Mouse (Mus musculus) stomach, postnatal 0 days (tissue): ENCODE data around the gene Jsrp1. TPM values are rescaled to one million over a fixed set of nuclear protein-coding genes. Genes with fewer than 3 reads are reported as not detected.

Experiments used
- ATAC-seq: fragments of 200-750 bp; cut with Nextera tagmentation; 2 replicates; pipeline ENCODE4 v1.8.0; 2017; ENCODE audit not compliant: low FRiP score, low TSS enrichment
- DNase-seq: peaks from one replicate; pipeline ENCODE4 v3.0.0-alpha.2; 2016; ENCODE audit warnings: low spot score
- H3K27ac ChIP-seq: fragments of 300-500 bp; sonication (generic); replicated peaks from 2 replicates; pipeline ENCODE4 v1.5.1; 2014; ENCODE audit warnings: mild to moderate bottlenecking, control low read depth
- H3K27me3 ChIP-seq: fragments of 300-500 bp; sonication (generic); 2 replicates; pipeline ENCODE4 v1.6.1; 2014; ENCODE audit warnings: low read length; ENCODE audit not compliant: control insufficient read depth, insufficient read depth
- H3K36me3 ChIP-seq: fragments of 300-500 bp; sonication (generic); 2 replicates; pipeline ENCODE4 v1.6.1; 2014; ENCODE audit warnings: low read length, mixed read lengths; ENCODE audit not compliant: control insufficient read depth, insufficient read depth
- H3K4me1 ChIP-seq: fragments of 300-500 bp; sonication (generic); replicated peaks from 2 replicates; pipeline ENCODE4 v1.6.1; 2014; ENCODE audit warnings: antibody characterized with exemption; ENCODE audit not compliant: control insufficient read depth, insufficient read depth
- H3K4me2 ChIP-seq: fragments of 300-500 bp; sonication (generic); replicated peaks from 2 replicates; pipeline ENCODE4 v1.6.1; 2014; ENCODE audit warnings: low read depth, mild to moderate bottlenecking, control low read depth, moderate library complexity
- H3K4me3 ChIP-seq: fragments of 300-500 bp; sonication (generic); 2 replicates; pipeline ENCODE4 v1.5.1; 2014; ENCODE audit warnings: low read depth, low read length, control low read depth
- H3K9ac ChIP-seq: fragments of 300-500 bp; sonication (generic); 2 replicates; pipeline ENCODE4 v1.6.1; 2014; ENCODE audit warnings: mild to moderate bottlenecking, low read length, control low read depth, mixed read lengths
- H3K9me3 ChIP-seq: fragments of 300-500 bp; sonication (generic); 2 replicates; pipeline ENCODE4 v1.6.1; 2016; ENCODE audit warnings: low read length; ENCODE audit not compliant: control insufficient read depth
- CTCF ChIP-seq: IDR thresholded peaks from 2 replicates; pipeline ENCODE4 v1.5.1; 2016; ENCODE audit warnings: antibody characterized with exemption, low read depth, mild to moderate bottlenecking, moderate library complexity
- EP300 ChIP-seq: optimal IDR thresholded peaks from 2 replicates; pipeline ENCODE3; 2016; ENCODE audit warnings: antibody characterized with exemption
- WGBS: fragments of 180-500 bp; shearing (Covaris S2); extraction: QIAGEN DNeasy Blood & Tissue Kit; methylation state at CpG from one replicate; pipeline ENCODE4 v1.1.7; 2014; 5-methylcytosine and 5-hydroxymethylcytosine counted together
- polyA plus RNA-seq: library from polyadenylated mRNA; unstranded; fragments of >200 nt; fragmentation: Nextera tagmentation; extraction: Ambion mirVana; gene quantifications from 2 replicates; pipeline ENCODE4 v1.2.1, GENCODE M21; 2015

The Jsrp1 gene
- polyA plus RNA-seq = 0.86 and 0.96 TPM in 2 replicates

DNA sequence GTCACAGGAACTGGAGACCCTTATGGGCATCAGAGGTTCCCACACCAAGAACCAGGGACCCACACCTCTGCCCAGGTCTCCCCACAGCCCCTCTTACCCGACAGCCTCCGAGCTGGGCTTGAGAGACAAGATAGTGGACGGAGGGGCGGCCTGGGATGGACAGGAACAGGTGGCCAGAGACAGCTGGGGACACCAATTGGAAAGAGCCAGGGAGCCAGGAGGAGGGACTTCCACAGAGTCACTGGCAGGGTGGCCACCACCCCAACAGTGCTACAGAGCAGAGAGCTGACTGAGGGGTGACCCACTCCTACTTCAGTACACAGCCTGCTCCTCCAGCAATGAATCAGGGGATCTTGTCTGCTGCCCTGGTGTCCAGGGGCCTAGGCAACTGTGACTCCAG is at the start of gene Jsrp1:
Jsrp1 (minus strand) TSS at position 133 of the 400 bp plus-strand sequence.
- ATAC-seq = no peak; the same call in 1 of the 2 replicates
- no peak within 1 kb of the TSS for H3K9ac ChIP-seq
- no peaks in the 10 kb centered on the region for H3K27me3 ChIP-seq
- no peaks in the 10 kb centered on the region for H3K9me3 ChIP-seq
- no peaks in the 10 kb centered on the region for H3K4me1 ChIP-seq
- no peak within 1 kb of the TSS for H3K4me2 ChIP-seq
- no peak within 1 kb of the TSS for H3K4me3 ChIP-seq
- H3K27ac ChIP-seq = no peak within 1 kb of the TSS
- no peak for DNase-seq
- 76% methylated on average over 4 of the region's 4 CpGs for WGBS
- TF ChIP-seq CTCF (no peak), EP300 (no peak)
- no peaks in the 10 kb centered on the region for H3K36me3 ChIP-seq

DNA sequence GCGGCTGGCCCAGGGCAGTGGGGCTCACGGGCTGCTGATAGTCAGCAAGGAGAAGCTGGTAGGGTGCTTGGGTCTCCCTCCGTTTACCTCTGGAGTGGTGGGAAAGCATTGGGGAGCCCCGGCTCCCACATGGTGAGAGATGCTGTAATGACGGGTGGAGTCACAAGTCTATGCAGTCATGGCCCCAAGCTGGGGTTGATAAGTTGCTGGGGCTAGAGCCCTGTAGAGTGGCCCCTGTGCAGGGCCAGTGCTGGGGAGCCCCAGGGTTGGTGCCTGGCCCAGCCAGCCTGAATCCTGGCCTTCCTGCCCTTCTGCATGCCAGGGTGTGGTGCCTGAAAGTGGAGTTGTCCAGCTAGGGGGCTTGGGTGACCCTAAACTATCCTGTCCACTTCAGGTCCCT is 49.0 kb upstream of the Jsrp1 start:
- Histone ChIP-seq H3K36me3 (peaks cover 16% of the 10 kb centered on the region), H3K9me3 (no peaks in the 10 kb centered on the region), H3K4me1 (no peaks in the 10 kb centered on the region), H3K27me3 (no peaks in the 10 kb centered on the region), H3K9ac (no peak overlapping the region), H3K27ac (no peak overlapping the region), H3K4me3 (no peak overlapping the region), H3K4me2 (no peak overlapping the region)
- no peak for DNase-seq
- 93% methylated on average over 5 of the region's 5 CpGs for whole genome bisulfite sequencing
- no peak for TF ChIP-seq EP300
- TF ChIP-seq CTCF = no peak
- ATAC-seq = no peak

DNA sequence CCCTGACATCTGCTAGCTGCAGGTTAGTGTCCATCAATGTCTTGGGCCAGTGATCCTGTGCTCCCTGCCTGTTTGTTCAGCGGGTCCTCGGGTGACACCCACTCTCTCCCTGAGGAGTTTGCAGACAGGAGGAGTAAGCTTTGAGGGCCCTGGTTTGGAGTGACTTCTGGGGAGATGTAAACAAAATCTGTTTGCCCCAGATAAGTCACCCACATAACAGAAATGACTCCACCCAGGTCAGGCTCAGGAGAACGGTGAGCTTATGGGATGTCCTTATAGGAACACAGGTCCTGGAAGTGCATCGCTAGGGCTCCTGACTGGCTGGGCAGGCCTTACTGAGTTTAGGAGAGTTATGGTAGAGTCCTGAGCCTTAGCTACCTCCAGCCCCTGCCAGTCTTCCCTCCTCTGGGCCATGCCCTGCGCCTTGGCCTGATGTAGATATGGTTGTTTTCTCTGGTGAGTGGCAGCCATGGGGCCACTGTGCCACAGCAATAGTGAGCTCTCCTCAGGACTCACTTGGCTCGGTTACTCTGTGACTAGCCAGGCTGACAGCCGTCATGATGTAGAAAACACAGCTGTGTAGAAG is 45.1 kb upstream of the Jsrp1 start:
- H3K27ac ChIP-seq = no peak overlapping the region
- H3K36me3 ChIP-seq = peaks cover 10% of the 10 kb centered on the region; the same call in 1 of the 2 replicates
- no peaks in the 10 kb centered on the region for H3K27me3 ChIP-seq
- 48% methylated on average over 7 of the region's 7 CpGs for WGBS
- no peak overlapping the region for H3K4me2 ChIP-seq
- no peak for TF ChIP-seq CTCF
- TF ChIP-seq EP300 = no peak
- peaks cover 2% of the 10 kb centered on the region; the same call in 1 of the 2 replicates for H3K4me1 ChIP-seq
- DNase-seq = no peak
- ATAC-seq = no peak
- H3K4me3 ChIP-seq = no peak overlapping the region
- H3K9ac ChIP-seq = peak overlapping the region; percentile 38; the same call in 1 of the 2 replicates
- no peaks in the 10 kb centered on the region for H3K9me3 ChIP-seq

DNA sequence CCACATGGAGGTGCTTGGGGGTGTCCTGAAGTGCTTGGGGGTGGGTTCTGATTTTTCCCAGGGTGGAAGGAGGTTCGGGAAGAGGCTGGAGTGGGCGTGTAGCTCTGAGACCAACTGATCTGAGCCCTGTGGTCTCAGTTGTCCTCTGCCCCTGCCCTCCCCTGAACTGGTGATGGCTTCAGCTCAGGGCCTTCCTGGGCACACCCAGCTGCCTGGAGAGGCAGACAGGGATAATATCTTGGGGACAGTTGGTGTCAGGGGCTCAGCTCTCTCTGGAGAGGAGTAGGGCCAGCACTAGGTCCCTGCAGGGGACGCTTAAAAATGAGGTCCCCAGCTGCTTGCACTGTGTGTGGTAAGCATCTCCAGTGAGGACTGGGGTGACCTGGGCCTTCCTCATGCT is 44.5 kb upstream of the Jsrp1 start:
- 54% methylated on average over 3 of the region's 3 CpGs for WGBS
- TF ChIP-seq CTCF (no peak), EP300 (no peak)
- no peaks in the 10 kb centered on the region for H3K9me3 ChIP-seq
- H3K36me3 ChIP-seq = peaks cover 9% of the 10 kb centered on the region; the same call in 1 of the 2 replicates
- H3K4me3 ChIP-seq = no peak overlapping the region
- no peak for ATAC-seq
- H3K27me3 ChIP-seq = no peaks in the 10 kb centered on the region
- no peak overlapping the region for H3K9ac ChIP-seq
- no peak overlapping the region for H3K4me2 ChIP-seq
- peaks cover 2% of the 10 kb centered on the region; the same call in 1 of the 2 replicates for H3K4me1 ChIP-seq
- H3K27ac ChIP-seq = no peak overlapping the region
- no peak for DNase-seq

DNA sequence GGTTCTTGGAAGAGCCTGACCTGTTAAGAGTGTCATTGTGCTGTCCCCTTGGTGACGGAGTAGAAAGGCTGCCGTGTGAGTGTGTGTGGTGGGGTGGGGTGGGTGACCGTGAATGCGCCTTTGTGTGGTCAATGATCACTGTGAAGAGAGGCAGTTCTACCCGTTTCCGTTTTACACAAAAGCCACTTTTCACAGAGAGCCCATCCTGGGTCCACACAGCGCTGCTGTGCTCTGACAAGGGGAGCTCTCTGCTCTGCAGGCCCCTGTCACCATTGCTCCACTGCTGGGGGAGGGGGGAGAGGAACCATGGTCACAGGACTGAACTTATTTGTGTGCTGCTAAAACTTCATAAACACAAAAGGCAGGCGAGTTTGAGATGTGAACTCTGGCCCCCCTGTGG is 44.1 kb upstream of the Jsrp1 start:
- H3K9ac ChIP-seq = no peak overlapping the region
- H3K9me3 ChIP-seq = no peaks in the 10 kb centered on the region
- no peak overlapping the region for H3K4me3 ChIP-seq
- no peak overlapping the region for H3K4me2 ChIP-seq
- DNase-seq = no peak
- H3K4me1 ChIP-seq = peaks cover 2% of the 10 kb centered on the region; the same call in 1 of the 2 replicates
- 0 out of 2 replicates have a peak, but pooled peaks cover 7% of the 10 kb centered on the region for H3K36me3 ChIP-seq
- no peak for ATAC-seq
- TF ChIP-seq EP300 = no peak
- WGBS = 62% methylated on average over 8 of the region's 8 CpGs
- H3K27me3 ChIP-seq = no peaks in the 10 kb centered on the region
- H3K27ac ChIP-seq = no peak overlapping the region

DNA sequence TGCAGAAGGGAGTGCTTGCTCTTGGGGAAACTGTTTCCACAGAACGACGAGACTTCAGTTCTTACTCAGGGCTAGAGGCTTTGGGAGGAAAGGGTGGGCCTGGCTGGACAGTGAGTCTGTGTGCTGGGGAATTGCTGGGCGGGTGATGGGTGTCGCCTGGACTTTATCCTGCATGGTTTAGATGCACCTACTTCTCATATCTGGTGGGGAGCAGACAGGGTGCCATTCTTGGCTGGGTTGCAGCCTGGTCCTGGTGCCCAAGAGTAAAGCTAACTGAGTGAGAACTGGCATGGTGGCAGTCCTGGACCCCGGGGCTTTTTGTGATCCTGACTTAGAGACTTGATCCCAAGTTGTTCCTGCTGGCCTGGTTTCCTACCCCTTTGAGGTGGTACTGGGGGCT is 43.6 kb upstream of the Jsrp1 start:
- H3K4me2 ChIP-seq = no peak overlapping the region
- TF ChIP-seq CTCF = no peak
- no peak for TF ChIP-seq EP300

More for the DNA sequence above, 43.6 kb upstream of the Jsrp1 start:
- H3K4me3 ChIP-seq = no peak overlapping the region
- peaks cover 2% of the 10 kb centered on the region; the same call in 1 of the 2 replicates for H3K4me1 ChIP-seq
- 64% methylated on average over 5 of the region's 5 CpGs for WGBS
- H3K9ac ChIP-seq = no peak overlapping the region
- ATAC-seq (no peak), DNase-seq (no peak)
- H3K36me3 ChIP-seq = 0 out of 2 replicates have a peak, but pooled peaks cover 3% of the 10 kb centered on the region
- no peaks in the 10 kb centered on the region for H3K27me3 ChIP-seq
- no peak overlapping the region for H3K27ac ChIP-seq
- no peaks in the 10 kb centered on the region for H3K9me3 ChIP-seq
